Mouse (Mus musculus) embryonic fibroblast, embryonic 13.5 days (primary cell): ENCODE measurements at regions not wholly inside any gene's neighbourhood (a gene's known extent, or its start where the extent isn't known, plus 50 kb on each side); places are given as distances from the start of the nearest gene placed in this dataset.

ENCODE experiments used
- CTCF ChIP-seq: IDR thresholded peaks from 2 replicates; pipeline ENCODE4 v1.5.1; 2011; ENCODE audit warnings: mild to moderate bottlenecking, control low read depth, low read length, moderate library complexity, borderline replicate concordance; ENCODE audit not compliant: insufficient read depth
- POLR2A ChIP-seq: IDR thresholded peaks from 2 replicates; pipeline ENCODE4 v1.6.1; 2011; ENCODE audit warnings: low read depth, mild to moderate bottlenecking, control low read depth, low read length, moderate library complexity

DNA sequence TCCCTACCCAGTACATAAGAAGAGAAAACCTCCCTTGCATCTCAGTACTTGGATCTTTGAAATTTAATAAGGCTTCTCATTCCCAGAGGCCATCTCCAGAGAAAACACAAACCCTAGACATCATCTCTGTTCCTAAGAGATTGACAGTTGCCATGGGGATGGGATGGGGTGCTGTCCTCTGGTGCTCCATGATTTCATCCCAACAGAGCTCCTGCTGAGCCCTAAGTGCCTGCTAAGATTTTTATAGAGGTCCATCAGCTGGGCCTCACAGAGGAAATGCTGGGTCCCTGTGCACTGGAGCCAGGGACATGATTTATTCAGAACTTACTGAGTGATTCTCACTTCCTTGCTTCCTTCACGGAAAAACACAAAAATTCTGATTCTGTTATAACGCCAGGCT lies 1800.8 kb upstream of the 5930422O12Rik start:
- TF ChIP-seq POLR2A, result no peak
- TF ChIP-seq CTCF, result no peak
